Mouse (Mus musculus): ENCODE data around the gene Mup16. TPM values are rescaled to one million over a fixed set of nuclear protein-coding genes. Genes with fewer than 3 reads are reported as not detected.
"Not testable (repeated sequence)": the region's sequence is repeated elsewhere in the genome, so short reads cannot be mapped to it uniquely, and the experiment has no call there.

Gene Mup16
- polyA plus RNA-seq (2015; fragmentation: Nextera tagmentation; extraction: Ambion mirVana): not detected in 2 replicates

DNA sequence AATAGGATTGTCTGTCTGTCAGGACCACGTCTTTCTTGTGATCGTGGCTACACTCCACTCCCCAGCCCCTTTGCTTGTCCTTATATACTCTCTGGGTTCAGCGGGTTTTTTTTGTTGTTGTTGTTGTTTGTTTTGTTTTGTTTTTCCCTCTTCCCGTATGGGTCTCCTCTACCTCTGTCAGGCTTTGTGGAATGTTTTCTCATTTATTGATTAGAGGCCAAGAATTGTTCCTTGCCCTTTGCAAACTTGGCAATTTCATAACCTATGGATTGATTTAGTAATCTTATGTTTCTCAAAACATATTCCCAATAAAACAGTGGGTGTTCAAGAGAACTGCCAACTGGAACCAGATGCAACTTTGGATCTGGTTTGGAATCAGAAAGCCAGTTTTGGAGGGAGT, at the start of gene Mup16:
Gene Mup16, minus strand, starts transcription at position 101 of the 400 bp plus-strand sequence.
- WGBS: 98% methylated on average over 2 of the region's 4 CpGs

DNA sequence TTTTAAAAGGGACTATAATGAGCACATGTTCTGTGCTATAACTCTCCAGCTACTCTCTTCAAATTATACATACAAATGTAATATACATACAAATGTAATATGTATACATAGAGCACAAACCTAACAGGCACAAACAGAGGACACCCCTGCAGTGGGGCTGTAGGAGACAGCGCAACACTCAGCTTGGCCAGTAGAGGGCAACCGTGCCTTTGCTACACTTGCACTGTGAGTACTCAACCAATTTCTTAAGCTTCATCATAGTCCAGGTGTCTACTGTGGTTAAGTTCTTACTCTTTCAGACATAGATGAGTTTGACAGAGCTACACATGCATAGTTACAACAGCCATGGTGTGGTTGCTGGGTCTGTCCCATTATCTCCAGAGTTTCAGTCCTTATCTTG, 36.6 kb upstream of the Mup16 start:
- not testable (repeated sequence) for H3K4me2 ChIP-seq; ATAC-seq (replicated peaks; ENCODE audit: low FRiP score); H3K9ac ChIP-seq; H3K4me1 ChIP-seq; H3K36me3 ChIP-seq; H3K27ac ChIP-seq; H3K27me3 ChIP-seq; H3K9me3 ChIP-seq (replicated peaks); H3K4me3 ChIP-seq (replicated peaks)
- WGBS: 44% methylated on average over 2 of the region's 2 CpGs

More for the DNA sequence above, at the start of gene Mup16:
- not testable (repeated sequence) for H3K27ac ChIP-seq; H3K27me3 ChIP-seq; H3K9me3 ChIP-seq (replicated peaks); H3K36me3 ChIP-seq; H3K4me2 ChIP-seq; H3K4me3 ChIP-seq (replicated peaks); ATAC-seq (replicated peaks; ENCODE audit: low FRiP score); H3K9ac ChIP-seq; H3K4me1 ChIP-seq

Other genes starting within 250 kb of the Mup16 start
- not detected in 2 replicates for gene Mup14, start 215.5 kb downstream of the Mup16 start, polyA plus RNA-seq (2015; fragmentation: Nextera tagmentation; extraction: Ambion mirVana)
- gene Mup15, start 79.8 kb downstream of the Mup16 start, polyA plus RNA-seq (2015; fragmentation: Nextera tagmentation; extraction: Ambion mirVana): not detected in 2 replicates
- gene Mup17, start 76.3 kb upstream of the Mup16 start, polyA plus RNA-seq (2015; fragmentation: Nextera tagmentation; extraction: Ambion mirVana): not detected in 2 replicates
- gene Mup18, start 154.6 kb upstream of the Mup16 start, polyA plus RNA-seq (2015; fragmentation: Nextera tagmentation; extraction: Ambion mirVana): not detected in 2 replicates

Data from kidney, embryonic 15.5 days (tissue).